Mouse (Mus musculus) midbrain, embryonic 14.5 days (tissue): ENCODE measurements around the gene Mospd3. TPM values are rescaled to one million over a fixed set of nuclear protein-coding genes. Genes with fewer than 3 reads are reported as not detected.

Source experiments
- ATAC-seq: fragments of 200-750 bp; cut with Nextera tagmentation; 2 replicates; pipeline ENCODE4 v1.8.0; 2017; ENCODE audit warnings: moderate number of reproducible peaks, moderate library complexity; ENCODE audit not compliant: low FRiP score, low TSS enrichment
- DNase-seq: peaks from one replicate; pipeline ENCODE4 v3.0.0-alpha.2; 2015
- H3K27ac ChIP-seq: fragments of 300-500 bp; sonication (generic); replicated peaks from 2 replicates; pipeline ENCODE4 v1.5.1; 2014; ENCODE audit warnings: mild to moderate bottlenecking, low read depth, low read length, moderate library complexity
- H3K27me3 ChIP-seq: fragments of 300-500 bp; sonication (generic); 2 replicates; pipeline ENCODE4 v1.6.1; 2014; ENCODE audit warnings: low read length, control low read depth, mixed read lengths; ENCODE audit not compliant: control insufficient read depth, insufficient read depth
- H3K36me3 ChIP-seq: fragments of 300-500 bp; sonication (generic); 2 replicates; pipeline ENCODE4 v1.6.1; 2014; ENCODE audit warnings: low read length, control low read depth; ENCODE audit not compliant: control insufficient read depth, insufficient read depth
- H3K4me1 ChIP-seq: fragments of 300-500 bp; sonication (generic); 2 replicates; pipeline ENCODE4 v1.6.1; 2014; ENCODE audit warnings: mild to moderate bottlenecking, antibody characterized with exemption, low read length, control low read depth; ENCODE audit not compliant: control insufficient read depth, insufficient read depth
- H3K4me2 ChIP-seq: fragments of 300-500 bp; sonication (generic); 2 replicates; pipeline ENCODE4 v1.6.1; 2014; ENCODE audit warnings: mild to moderate bottlenecking, low read length, moderate library complexity
- H3K4me3 ChIP-seq: fragments of 300-500 bp; sonication (generic); replicated peaks from 2 replicates; pipeline ENCODE4 v1.5.1; 2014; ENCODE audit warnings: low read depth, low read length
- H3K9ac ChIP-seq: fragments of 300-500 bp; sonication (generic); replicated peaks from 2 replicates; pipeline ENCODE4 v1.6.1; 2014; ENCODE audit warnings: mild to moderate bottlenecking, low read length, moderate library complexity
- H3K9me3 ChIP-seq: fragments of 300-500 bp; sonication (generic); 2 replicates; pipeline ENCODE4 v1.6.1; 2016; ENCODE audit warnings: low read length, control low read depth, mixed read lengths; ENCODE audit not compliant: control insufficient read depth
- WGBS: fragments of 180-500 bp; shearing (Covaris S2); extraction: QIAGEN DNeasy Blood & Tissue Kit; methylation state at CpG from one replicate; pipeline ENCODE4 v1.1.7; 2014; 5-methylcytosine and 5-hydroxymethylcytosine counted together
- polyA plus RNA-seq: library from polyadenylated mRNA; unstranded; fragments of >200 nt; fragmentation: Nextera tagmentation; extraction: Ambion mirVana; gene quantifications from 2 replicates; pipeline ENCODE4 v1.2.1, GENCODE M21; 2014

The Mospd3 gene
- polyA plus RNA-seq, 1 experiment from 2014 or later, result 67.2 TPM

DNA sequence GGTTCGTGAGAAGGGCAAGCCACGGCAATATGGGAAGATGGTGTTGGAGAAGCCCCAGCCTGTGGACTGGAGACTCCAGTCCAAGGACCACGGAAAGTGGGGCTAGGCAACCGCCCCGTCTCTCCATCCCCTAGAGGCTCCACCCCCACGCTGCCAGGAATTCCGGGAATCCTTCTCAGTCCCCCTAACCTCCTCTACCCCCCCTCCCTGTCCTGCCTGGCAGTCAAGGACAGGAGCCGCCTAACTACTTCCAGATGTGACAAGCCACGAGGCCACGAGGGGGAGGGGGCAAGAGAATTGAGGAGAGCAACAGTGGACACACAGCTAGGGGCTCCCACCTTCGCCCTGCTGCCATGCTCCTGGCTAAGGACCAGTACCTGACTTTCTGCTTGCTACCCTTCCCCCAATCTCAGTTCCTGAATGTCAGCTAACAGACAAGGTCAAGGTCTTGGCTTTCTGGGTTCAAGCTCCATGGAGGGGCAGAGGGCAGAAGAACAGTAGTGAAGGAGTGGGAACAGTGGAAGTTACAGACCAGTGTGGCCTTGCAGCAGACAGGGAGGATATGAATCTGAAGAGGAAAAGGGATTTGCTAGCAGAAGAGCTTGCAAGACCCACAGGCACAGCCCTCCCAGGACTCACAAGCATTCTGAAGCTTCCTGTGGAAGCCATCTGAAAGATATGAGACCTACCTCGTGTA is 9.8 kb upstream of the Mospd3 start:
- Histone ChIP-seq H3K4me3 (no peak overlapping the region), H3K4me2 (no peak overlapping the region), H3K9me3 (no peaks in the 10 kb centered on the region), H3K36me3 (no peaks in the 10 kb centered on the region), H3K4me1 (peaks cover 19% of the 10 kb centered on the region; the same call in 1 of the 2 replicates), H3K9ac (no peak overlapping the region), H3K27ac (no peak overlapping the region; the same call in 1 of the 2 replicates), H3K27me3 (peaks cover 13% of the 10 kb centered on the region; the same call in 1 of the 2 replicates)
- WGBS, result 19% methylated on average over 12 of the region's 12 CpGs
- ATAC-seq (no peak), DNase-seq (peak; percentile 12)

DNA sequence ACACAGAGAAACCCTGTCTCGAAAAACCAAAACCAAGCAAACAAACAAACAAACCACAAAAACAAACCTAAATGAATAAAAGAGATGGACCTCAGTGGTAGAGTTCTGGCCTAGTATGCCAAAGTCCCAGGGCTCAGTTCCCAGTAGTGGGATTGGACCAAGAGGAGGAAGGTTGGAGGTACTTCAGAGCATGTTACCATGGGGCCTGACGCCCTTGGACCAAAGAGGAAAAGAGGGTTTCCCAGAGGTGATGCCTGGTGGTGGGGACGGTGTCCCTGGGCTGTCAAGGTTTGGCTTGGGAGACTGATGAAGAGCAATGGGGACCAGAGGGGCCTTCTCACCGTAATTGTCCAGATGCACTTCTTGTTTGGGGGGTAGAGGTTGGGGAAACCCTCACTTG is 9.2 kb upstream of the Mospd3 start:
- no peak for ATAC-seq
- Histone ChIP-seq H3K36me3 (no peaks in the 10 kb centered on the region), H3K9me3 (no peaks in the 10 kb centered on the region), H3K4me2 (no peak overlapping the region), H3K27ac (no peak overlapping the region), H3K9ac (no peak overlapping the region), H3K27me3 (peaks cover 13% of the 10 kb centered on the region; the same call in 1 of the 2 replicates), H3K4me1 (peaks cover 19% of the 10 kb centered on the region; the same call in 1 of the 2 replicates), H3K4me3 (no peak overlapping the region)
- 76% methylated on average over 4 of the region's 4 CpGs for WGBS
- no peak for DNase-seq

DNA sequence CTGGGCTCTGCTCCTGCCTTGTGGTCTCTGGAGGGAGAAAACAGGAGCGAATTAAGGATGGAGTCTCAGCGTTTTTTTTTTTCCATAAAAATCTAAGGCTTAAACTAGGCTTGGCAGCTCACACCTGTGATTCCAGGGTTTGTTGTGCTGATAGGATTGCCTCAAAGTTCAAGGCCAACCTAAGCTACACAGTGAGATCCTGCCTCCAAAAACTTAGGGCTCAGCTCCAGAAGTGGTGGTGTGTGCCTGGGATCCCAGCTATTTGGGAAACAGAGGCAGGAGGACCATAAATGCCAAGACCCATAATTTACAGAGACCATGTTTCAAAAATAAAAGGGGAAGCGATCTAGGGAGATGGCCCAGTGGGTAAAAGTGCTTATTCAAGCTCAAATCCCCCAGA is 8.4 kb upstream of the Mospd3 start:
- Histone ChIP-seq H3K36me3 (no peaks in the 10 kb centered on the region), H3K4me2 (no peak overlapping the region), H3K9ac (no peak overlapping the region), H3K9me3 (no peaks in the 10 kb centered on the region), H3K4me1 (peaks cover 19% of the 10 kb centered on the region; the same call in 1 of the 2 replicates), H3K27me3 (peaks cover 13% of the 10 kb centered on the region; the same call in 1 of the 2 replicates), H3K4me3 (no peak overlapping the region), H3K27ac (no peak overlapping the region)
- 66% methylated on average over 3 of the region's 3 CpGs for WGBS
- DNase-seq, result no peak
- ATAC-seq, result no peak

DNA sequence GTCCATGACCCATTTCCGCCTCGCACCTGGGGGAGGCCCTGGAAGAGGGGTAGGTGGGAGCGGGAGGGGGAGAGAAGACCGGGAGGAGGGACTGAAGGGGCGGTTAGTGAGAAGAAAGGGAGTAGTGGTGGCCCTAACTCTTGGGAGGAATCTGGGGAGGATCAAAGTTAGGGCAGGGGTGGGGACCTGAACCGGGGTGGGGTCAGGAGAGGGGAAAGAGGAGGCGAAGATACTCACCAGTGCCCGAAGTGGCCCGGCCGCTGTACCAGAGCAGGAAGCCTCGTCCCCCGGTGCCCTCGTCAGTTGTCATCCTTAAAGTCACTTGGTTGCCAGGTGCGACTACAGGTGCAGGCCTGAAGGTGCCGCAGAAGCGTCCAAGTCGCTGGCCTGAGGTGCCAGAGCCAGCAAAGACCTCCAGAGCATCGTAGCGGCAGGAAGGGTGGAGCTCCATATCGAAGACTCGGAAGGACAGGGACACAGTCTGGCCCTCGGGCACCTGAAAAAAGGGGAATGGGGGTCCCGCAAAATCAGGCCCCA is 7.9 kb upstream of the Mospd3 start:
- Histone ChIP-seq H3K4me1 (peaks cover 19% of the 10 kb centered on the region; the same call in 1 of the 2 replicates), H3K4me3 (no peak overlapping the region), H3K27me3 (peaks cover 13% of the 10 kb centered on the region; the same call in 1 of the 2 replicates), H3K9ac (no peak overlapping the region), H3K27ac (no peak overlapping the region), H3K36me3 (no peaks in the 10 kb centered on the region), H3K9me3 (no peaks in the 10 kb centered on the region), H3K4me2 (peak overlapping the region; percentile 27)
- no peak for ATAC-seq
- 19% methylated on average over 23 of the region's 23 CpGs for whole genome bisulfite sequencing
- no peak for DNase-seq

DNA sequence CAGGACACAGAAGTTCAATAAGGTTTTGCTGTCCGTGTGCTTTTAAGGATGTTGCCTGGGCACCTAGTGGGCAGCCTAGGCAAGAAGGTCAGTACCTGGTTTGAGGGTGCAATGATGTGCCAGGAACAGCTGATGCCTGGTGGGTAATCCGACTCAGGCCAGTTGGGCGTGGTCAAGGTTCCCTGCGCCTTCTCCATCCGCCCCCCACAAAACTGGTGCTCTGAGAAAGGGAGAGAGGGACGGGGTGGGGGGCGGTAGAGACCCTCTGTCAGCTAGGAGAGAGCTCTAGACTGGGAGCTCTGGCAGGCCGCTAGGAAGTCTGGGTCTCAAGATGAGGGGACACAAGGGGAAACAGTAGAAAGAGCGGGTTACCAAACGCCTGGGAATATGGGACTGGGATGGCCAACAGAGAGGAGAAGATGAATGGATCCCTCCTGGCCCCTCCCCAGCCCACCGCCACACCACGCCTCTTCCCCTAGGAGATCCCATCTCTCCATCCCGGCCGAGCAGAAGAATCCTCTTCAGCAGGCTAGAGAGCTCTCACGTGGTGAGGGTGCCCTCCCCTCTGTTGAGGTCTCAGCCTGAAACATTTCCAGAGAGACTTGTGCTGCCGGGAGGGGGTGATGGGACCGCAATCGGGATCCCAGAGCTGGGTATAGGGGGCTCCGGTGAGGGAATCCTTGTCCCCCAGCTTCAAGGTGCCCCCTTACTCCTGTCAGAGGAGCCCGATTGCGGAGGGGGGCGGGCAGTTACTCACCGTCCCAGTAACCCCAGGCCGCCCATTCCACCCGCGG is 7.2 kb upstream of the Mospd3 start:
- DNase-seq (no peak), ATAC-seq (no peak)
- Histone ChIP-seq H3K27ac (no peak overlapping the region), H3K4me2 (peak overlapping the region; percentile 27), H3K36me3 (no peaks in the 10 kb centered on the region), H3K4me3 (no peak overlapping the region), H3K4me1 (peaks cover 19% of the 10 kb centered on the region; the same call in 1 of the 2 replicates), H3K9ac (no peak overlapping the region), H3K9me3 (no peaks in the 10 kb centered on the region), H3K27me3 (peaks cover 13% of the 10 kb centered on the region; the same call in 1 of the 2 replicates)
- 11% methylated on average over 26 of the region's 26 CpGs for WGBS

DNA sequence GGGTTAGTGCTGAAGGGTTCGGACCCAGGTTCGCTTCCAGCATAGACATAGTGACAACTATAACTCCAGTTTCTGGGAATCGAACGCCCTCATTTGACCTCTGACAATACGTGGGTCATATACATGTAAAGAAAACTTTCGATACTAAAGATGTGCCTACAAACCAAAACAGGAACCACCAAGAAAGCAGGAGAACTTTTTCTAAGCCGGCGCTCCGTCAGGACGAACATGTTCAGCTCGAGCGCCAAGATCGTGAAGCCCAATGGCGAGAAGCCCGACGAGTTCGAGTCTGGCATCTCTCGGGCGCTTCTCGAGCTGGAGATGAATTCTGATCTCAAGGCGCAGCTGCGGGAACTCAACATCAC is 489 bp upstream of the Mospd3 start:
- H3K27me3 ChIP-seq, result no peaks in the 10 kb centered on the region
- H3K4me1 ChIP-seq, result peaks cover 11% of the 10 kb centered on the region
- no peaks in the 10 kb centered on the region for H3K9me3 ChIP-seq
- H3K27ac ChIP-seq, result no peak overlapping the region
- WGBS, result under 1% methylated on average over 22 of the region's 22 CpGs
- DNase-seq (no peak), ATAC-seq (no peak)
- H3K36me3 ChIP-seq, result peaks cover 10% of the 10 kb centered on the region
- H3K4me2 ChIP-seq, result peak overlapping the region; percentile 55
- H3K9ac ChIP-seq, result no peak overlapping the region; the same call in 1 of the 2 replicates
- peak overlapping the region; percentile 72 for H3K4me3 ChIP-seq

DNA sequence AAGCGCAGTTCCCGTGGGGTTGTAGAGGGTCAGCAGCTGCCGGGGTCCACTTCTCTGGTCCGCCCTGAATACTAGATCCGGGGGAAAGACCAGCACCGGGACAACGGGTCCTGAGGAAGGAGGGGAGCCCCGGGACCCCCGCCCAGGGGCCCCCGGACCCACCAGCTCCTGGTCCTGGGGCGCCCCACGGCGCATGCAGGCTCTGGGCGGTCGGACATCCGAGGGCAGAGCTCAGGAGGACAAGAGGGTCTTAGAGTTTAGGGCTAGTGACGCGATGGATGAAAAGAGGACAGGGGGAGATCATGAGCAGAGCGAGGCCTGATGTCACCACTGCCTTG is 608 bp downstream of the Mospd3 start:
- ATAC-seq (peak; percentile 72; the same call in 1 of the 2 replicates), DNase-seq (no peak)
- H3K4me1 ChIP-seq, result peaks cover 11% of the 10 kb centered on the region
- WGBS, result 2% methylated on average over 19 of the region's 19 CpGs
- H3K4me2 ChIP-seq, result peak overlapping the region; percentile 68
- H3K9me3 ChIP-seq, result no peaks in the 10 kb centered on the region
- peak overlapping the region; percentile 63 for H3K27ac ChIP-seq
- no peaks in the 10 kb centered on the region for H3K27me3 ChIP-seq
- H3K36me3 ChIP-seq, result peaks cover 10% of the 10 kb centered on the region
- peak overlapping the region; percentile 72 for H3K4me3 ChIP-seq
- H3K9ac ChIP-seq, result peak overlapping the region; percentile 67

DNA sequence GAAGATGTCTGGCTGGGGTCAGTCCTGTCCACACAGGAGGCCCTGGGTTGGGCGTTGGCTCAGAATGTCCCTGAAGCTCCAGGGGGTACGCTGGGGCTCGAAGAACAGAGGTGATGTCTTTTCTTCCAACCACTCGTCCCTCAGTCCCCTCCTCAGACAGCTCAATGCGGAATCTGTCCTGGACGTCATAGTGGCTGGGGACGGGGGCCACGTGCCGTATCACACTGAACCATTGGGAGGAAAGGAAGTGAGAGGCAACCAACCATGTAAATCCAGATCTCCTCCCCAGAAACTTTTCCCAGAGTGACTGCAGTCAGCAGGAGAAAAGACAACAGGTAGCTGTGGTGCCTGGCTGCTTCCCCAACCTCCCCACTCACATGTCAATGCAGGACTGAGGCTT is 1.3 kb downstream of the Mospd3 start:
- WGBS, result 50% methylated on average over 9 of the region's 9 CpGs
- peaks cover 11% of the 10 kb centered on the region for H3K4me1 ChIP-seq
- DNase-seq (no peak), ATAC-seq (no peak)
- peak overlapping the region; percentile 68 for H3K4me2 ChIP-seq
- H3K9me3 ChIP-seq, result no peaks in the 10 kb centered on the region
- H3K27ac ChIP-seq, result no peak overlapping the region
- H3K4me3 ChIP-seq, result peak overlapping the region; percentile 72
- H3K27me3 ChIP-seq, result no peaks in the 10 kb centered on the region
- peaks cover 10% of the 10 kb centered on the region for H3K36me3 ChIP-seq
- H3K9ac ChIP-seq, result peak overlapping the region; percentile 67
